Mouse (Mus musculus): ENCODE measurements at regions not wholly inside any gene's neighbourhood (a gene's known extent, or its start where the extent isn't known, plus 50 kb on each side); places are given as distances from the start of the nearest gene placed in this dataset.

- H3K27me3 ChIP-seq (ENCODE audit: insufficient read depth, low read length) = no peaks in the 10 kb centered on the region
- ATAC-seq (no peak), DNase-seq (no peak)
- H3K9me3 ChIP-seq (ENCODE audit: low read length) = no peaks in the 10 kb centered on the region
- H3K4me1 ChIP-seq (ENCODE audit: insufficient read depth) = no peaks in the 10 kb centered on the region
- no peak overlapping the region for H3K4me3 ChIP-seq (ENCODE audit: low read depth, low read length)
- no peaks in the 10 kb centered on the region for H3K36me3 ChIP-seq (replicated peaks; ENCODE audit: insufficient read depth, low read length)
- no peak overlapping the region for H3K27ac ChIP-seq (ENCODE audit: low read depth)
- WGBS (ENCODE audit: insufficient replicate concordance) = 52% methylated on average over 3 of the region's 3 CpGs
- TF ChIP-seq EP300 (IDR thresholded peaks at IDR 0.05; ENCODE audit: low read depth) = no peak
- no peak for TF ChIP-seq CTCF (IDR thresholded peaks at IDR 0.05; ENCODE audit: low read depth)
- no peak overlapping the region for H3K9ac ChIP-seq (replicated peaks)
- no peak overlapping the region for H3K4me2 ChIP-seq (ENCODE audit: low read depth, low read length)
Measured at GRCm38 (mm10) chr1:16007809-16008208, 85.3 kb downstream of the 4930444P10Rik start.

DNA sequence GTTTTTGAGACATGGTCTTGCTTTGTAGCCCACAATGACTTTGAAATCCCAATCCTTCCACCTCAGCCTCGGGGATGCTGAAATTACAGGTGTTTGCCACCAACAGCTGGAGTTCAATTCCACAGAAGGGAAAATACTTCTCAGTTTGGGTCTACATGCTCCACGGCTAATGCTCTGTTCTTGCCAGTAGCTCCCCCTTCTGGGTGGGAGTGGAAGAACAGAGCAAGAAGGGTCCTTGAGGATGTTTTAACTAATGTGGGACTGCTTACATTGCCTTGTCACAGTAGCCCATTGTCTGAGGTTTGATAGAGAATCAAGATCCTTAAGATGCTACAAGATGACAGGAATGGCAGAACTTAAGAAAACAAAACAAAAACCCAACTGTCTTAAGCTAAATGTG, 86.2 kb downstream of the 4930444P10Rik start:
- DNase-seq = no peak
- Histone ChIP-seq H3K9ac (replicated peaks) (no peak overlapping the region), H3K27ac (ENCODE audit: low read depth) (no peak overlapping the region), H3K27me3 (ENCODE audit: insufficient read depth, low read length) (no peaks in the 10 kb centered on the region), H3K4me3 (ENCODE audit: low read depth, low read length) (no peak overlapping the region), H3K4me2 (ENCODE audit: low read depth, low read length) (no peak overlapping the region), H3K4me1 (ENCODE audit: insufficient read depth) (no peaks in the 10 kb centered on the region), H3K9me3 (ENCODE audit: low read length) (no peaks in the 10 kb centered on the region), H3K36me3 (replicated peaks; ENCODE audit: insufficient read depth, low read length) (no peaks in the 10 kb centered on the region)
- WGBS (ENCODE audit: insufficient replicate concordance) = 62% methylated on average over 2 of the region's 2 CpGs
- TF ChIP-seq EP300 (IDR thresholded peaks at IDR 0.05; ENCODE audit: low read depth) (no peak), CTCF (IDR thresholded peaks at IDR 0.05; ENCODE audit: low read depth) (peak; percentile 30)
- ATAC-seq = no peak

- H3K9ac ChIP-seq (replicated peaks) = no peak overlapping the region
- TF ChIP-seq CTCF (IDR thresholded peaks at IDR 0.05; ENCODE audit: low read depth) (no peak), EP300 (IDR thresholded peaks at IDR 0.05; ENCODE audit: low read depth) (no peak)
- 61% methylated on average over 5 of the region's 5 CpGs for WGBS (ENCODE audit: insufficient replicate concordance)
- H3K27ac ChIP-seq (ENCODE audit: low read depth) = no peak overlapping the region
- ATAC-seq (peak; percentile 58; the same call in 1 of the 2 replicates), DNase-seq (no peak)
- no peak overlapping the region for H3K4me2 ChIP-seq (ENCODE audit: low read depth, low read length)
- H3K27me3 ChIP-seq (ENCODE audit: insufficient read depth, low read length) = no peaks in the 10 kb centered on the region
- no peaks in the 10 kb centered on the region for H3K9me3 ChIP-seq (ENCODE audit: low read length)
- H3K36me3 ChIP-seq (replicated peaks; ENCODE audit: insufficient read depth, low read length) = no peaks in the 10 kb centered on the region
- no peak overlapping the region for H3K4me3 ChIP-seq (ENCODE audit: low read depth, low read length)
- no peaks in the 10 kb centered on the region; the same call in 1 of the 2 replicates for H3K4me1 ChIP-seq (ENCODE audit: insufficient read depth)
Measured at GRCm38 (mm10) chr1:15997135-15997534, 96.0 kb downstream of the 4930444P10Rik start.

- WGBS (ENCODE audit: insufficient replicate concordance) = 64% methylated on average over 2 of the region's 2 CpGs
- TF ChIP-seq CTCF (IDR thresholded peaks at IDR 0.05; ENCODE audit: low read depth) = no peak
- no peak for TF ChIP-seq EP300 (IDR thresholded peaks at IDR 0.05; ENCODE audit: low read depth)
- Histone ChIP-seq H3K4me3 (ENCODE audit: low read depth, low read length) (no peak overlapping the region), H3K9me3 (ENCODE audit: low read length) (no peaks in the 10 kb centered on the region), H3K27me3 (ENCODE audit: insufficient read depth, low read length) (no peaks in the 10 kb centered on the region), H3K27ac (ENCODE audit: low read depth) (no peak overlapping the region), H3K36me3 (replicated peaks; ENCODE audit: insufficient read depth, low read length) (no peaks in the 10 kb centered on the region), H3K4me1 (ENCODE audit: insufficient read depth) (no peaks in the 10 kb centered on the region; the same call in 1 of the 2 replicates), H3K4me2 (ENCODE audit: low read depth, low read length) (no peak overlapping the region), H3K9ac (replicated peaks) (no peak overlapping the region)
- ATAC-seq (no peak), DNase-seq (no peak)
Measured at GRCm38 (mm10) chr1:15996341-15996740, 96.8 kb downstream of the 4930444P10Rik start.

GRCm38 (mm10) chr1:15993561-15994410, 99.3 kb downstream of the 4930444P10Rik start:
- DNase-seq = no peak
- Histone ChIP-seq H3K27me3 (ENCODE audit: insufficient read depth, low read length) (no peaks in the 10 kb centered on the region), H3K4me1 (ENCODE audit: insufficient read depth) (no peaks in the 10 kb centered on the region; the same call in 1 of the 2 replicates), H3K4me2 (ENCODE audit: low read depth, low read length) (no peak overlapping the region), H3K4me3 (ENCODE audit: low read depth, low read length) (no peak overlapping the region), H3K9ac (replicated peaks) (no peak overlapping the region), H3K9me3 (ENCODE audit: low read length) (no peaks in the 10 kb centered on the region), H3K36me3 (replicated peaks; ENCODE audit: insufficient read depth, low read length) (no peaks in the 10 kb centered on the region), H3K27ac (ENCODE audit: low read depth) (no peak overlapping the region)
- WGBS (ENCODE audit: insufficient replicate concordance) = 56% methylated on average over 4 of the region's 4 CpGs
- ATAC-seq = no peak
- no peak for TF ChIP-seq EP300 (IDR thresholded peaks at IDR 0.05; ENCODE audit: low read depth)
- TF ChIP-seq CTCF (IDR thresholded peaks at IDR 0.05; ENCODE audit: low read depth) = peak; percentile 47

GRCm38 (mm10) chr1:15990982-15991381, 102.1 kb downstream of the 4930444P10Rik start:
- H3K27me3 ChIP-seq (ENCODE audit: insufficient read depth, low read length) = no peaks in the 10 kb centered on the region
- ATAC-seq (no peak), DNase-seq (no peak)
- no peak overlapping the region for H3K9ac ChIP-seq (replicated peaks)
- H3K4me3 ChIP-seq (ENCODE audit: low read depth, low read length) = no peak overlapping the region
- no peak overlapping the region for H3K4me2 ChIP-seq (ENCODE audit: low read depth, low read length)
- no peaks in the 10 kb centered on the region for H3K4me1 ChIP-seq (ENCODE audit: insufficient read depth)
- TF ChIP-seq EP300 (IDR thresholded peaks at IDR 0.05; ENCODE audit: low read depth) = no peak
- TF ChIP-seq CTCF (IDR thresholded peaks at IDR 0.05; ENCODE audit: low read depth) = no peak
- no peak overlapping the region for H3K27ac ChIP-seq (ENCODE audit: low read depth)
- H3K9me3 ChIP-seq (ENCODE audit: low read length) = no peaks in the 10 kb centered on the region
- no peaks in the 10 kb centered on the region for H3K36me3 ChIP-seq (replicated peaks; ENCODE audit: insufficient read depth, low read length)
- 54% methylated on average over 2 of the region's 2 CpGs for WGBS (ENCODE audit: insufficient replicate concordance)
